Mouse (Mus musculus) granulocyte monocyte progenitor cell, adult 5-6 weeks (primary cell): ENCODE measurements around the gene BC035947. TPM values are rescaled to one million over a fixed set of nuclear protein-coding genes. Genes with fewer than 3 reads are reported as not detected.
"Not testable (repeated sequence)": the region's sequence is repeated elsewhere in the genome, so short reads cannot be mapped to it uniquely, and the experiment has no call there.

Source experiments
- ATAC-seq: replicated peaks from 2 replicates; pipeline ENCODE4 v1.8.0; 2016; ENCODE audit warnings: mild to moderate bottlenecking, moderate TSS enrichment, inconsistent platforms; ENCODE audit not compliant: poor library complexity, severe bottlenecking
- total RNA-seq, 2 experiments: library from RNA; stranded (forward) in 1 of 2; stranded (reverse) in 1 of 2; fragments of 200-712, 200-1000 nt in 1 of 2; fragments of >200 nt in 1 of 2; fragmentation: Nextera tagmentation in 1 of 2; gene quantifications; 2 replicates each; pipeline ENCODE4 v1.2.3; 2014 to 2017

BC035947 gene
- not detected in 2 replicates for total RNA-seq (2014; fragmentation: Nextera tagmentation)
- total RNA-seq (2017), result not detected in 2 replicates

- peak; percentile 50 for ATAC-seq
These were observed at the start of gene BC035947 for GRCm38 (mm10) chr1:78511621-78512160. Gene BC035947, minus strand, starts transcription at chr1:78512158.

GRCm38 (mm10) chr1:78554012-78554666 is 42.2 kb upstream of the BC035947 start:
- no peak; the same call in 1 of the 2 replicates for ATAC-seq

GRCm38 (mm10) chr1:78548961-78549360 is 37.0 kb upstream of the BC035947 start:
- no peak for ATAC-seq

GRCm38 (mm10) chr1:78546258-78546657 is 34.3 kb upstream of the BC035947 start:
- no peak for ATAC-seq

- ATAC-seq, result not testable (repeated sequence)
These were observed 31.7 kb upstream of the BC035947 start for GRCm38 (mm10) chr1:78543631-78544030.

GRCm38 (mm10) chr1:78539166-78539565 is 27.2 kb upstream of the BC035947 start:
- ATAC-seq, result no peak

GRCm38 (mm10) chr1:78538396-78538795 is 26.4 kb upstream of the BC035947 start:
- ATAC-seq, result no peak

- peak; percentile 96 for ATAC-seq
These were observed 25.6 kb upstream of the BC035947 start for GRCm38 (mm10) chr1:78537494-78538010.

- peak; percentile 63 for ATAC-seq
These were observed 24.6 kb upstream of the BC035947 start for GRCm38 (mm10) chr1:78536310-78537164.

GRCm38 (mm10) chr1:78534428-78535150 is 22.6 kb upstream of the BC035947 start:
- ATAC-seq, result no peak

- ATAC-seq, result no peak
These were observed 20.3 kb upstream of the BC035947 start for GRCm38 (mm10) chr1:78532184-78532800.

- no peak for ATAC-seq
These were observed 18.7 kb upstream of the BC035947 start for GRCm38 (mm10) chr1:78530500-78531215.

GRCm38 (mm10) chr1:78529011-78529410 is 17.1 kb upstream of the BC035947 start:
- ATAC-seq, result no peak

- no peak for ATAC-seq
These were observed 16.4 kb upstream of the BC035947 start for GRCm38 (mm10) chr1:78528356-78528755.

GRCm38 (mm10) chr1:78525189-78525886 is 13.4 kb upstream of the BC035947 start:
- peak; percentile 99 for ATAC-seq

- ATAC-seq, result no peak
These were observed 6.9 kb upstream of the BC035947 start for GRCm38 (mm10) chr1:78518907-78519306.

- ATAC-seq, result no peak
These were observed 798 bp upstream of the BC035947 start for GRCm38 (mm10) chr1:78512756-78513155.

- ATAC-seq, result no peak
These were observed 1.1 kb downstream of the BC035947 start, which contains the start of gene Mogat1 for GRCm38 (mm10) chr1:78510862-78511261. Gene Mogat1, plus strand, starts transcription at chr1:78510991.
